Mouse (Mus musculus) bone marrow macrophage, adult 2 months (primary cell): ENCODE results near the gene Pla2g2e.

Experiments used
- CTCF ChIP-seq: IDR thresholded peaks from 2 replicates; pipeline ENCODE4 v1.5.1; 2012; ENCODE audit warnings: low read depth, mild to moderate bottlenecking, low read length, moderate library complexity
- POLR2A ChIP-seq: IDR thresholded peaks from 2 replicates; pipeline ENCODE4 v1.6.1; 2012; ENCODE audit warnings: mild to moderate bottlenecking, low read depth, low read length, borderline replicate concordance

- TF ChIP-seq POLR2A (no peak), CTCF (no peak)
Measured at GRCm38 (mm10) chr4:138852961-138853360, 24.8 kb upstream of the Pla2g2e start.
